Mouse (Mus musculus) erythroblast, embryonic 14.5 days (primary cell): ENCODE data around the gene Ptpn13. TPM values are rescaled to one million over a fixed set of nuclear protein-coding genes. Genes with fewer than 3 reads are reported as not detected.

Source experiments
- H3K27me3 ChIP-seq: 2 replicates; pipeline ENCODE4 v1.6.1; 2012; ENCODE audit warnings: inconsistent platforms; ENCODE audit not compliant: control insufficient read depth
- H3K36me3 ChIP-seq: 2 replicates; pipeline ENCODE4 v1.6.1; 2012; ENCODE audit warnings: mild to moderate bottlenecking, inconsistent platforms; ENCODE audit not compliant: control insufficient read depth
- H3K4me1 ChIP-seq: 2 replicates; pipeline ENCODE4 v1.6.1; 2012; ENCODE audit warnings: inconsistent platforms; ENCODE audit not compliant: control insufficient read depth
- H3K4me3 ChIP-seq: replicated peaks from 2 replicates; pipeline ENCODE3; 2012; ENCODE audit warnings: moderate library complexity, mild to moderate bottlenecking, inconsistent platforms
- H3K9me3 ChIP-seq: 2 replicates; pipeline ENCODE4 v1.6.1; 2012; ENCODE audit warnings: low read length, inconsistent platforms, mixed read lengths; ENCODE audit not compliant: control insufficient read depth
- GATA1 ChIP-seq: IDR thresholded peaks from 2 replicates; pipeline ENCODE4 v1.6.1; 2012; ENCODE audit warnings: low read length, inconsistent platforms, mixed read lengths
- TAL1 ChIP-seq: IDR thresholded peaks from 3 replicates; pipeline ENCODE4 v1.6.1; 2012; ENCODE audit warnings: low read length, inconsistent platforms, mixed read lengths
- polyA plus RNA-seq: library from polyadenylated mRNA; stranded (reverse); fragments of >175 nt; gene quantifications from 2 replicates; pipeline ENCODE4 v1.2.3, GENCODE M21; 2012

The Ptpn13 gene
- polyA plus RNA-seq, 1 experiment: 0.01 TPM

DNA sequence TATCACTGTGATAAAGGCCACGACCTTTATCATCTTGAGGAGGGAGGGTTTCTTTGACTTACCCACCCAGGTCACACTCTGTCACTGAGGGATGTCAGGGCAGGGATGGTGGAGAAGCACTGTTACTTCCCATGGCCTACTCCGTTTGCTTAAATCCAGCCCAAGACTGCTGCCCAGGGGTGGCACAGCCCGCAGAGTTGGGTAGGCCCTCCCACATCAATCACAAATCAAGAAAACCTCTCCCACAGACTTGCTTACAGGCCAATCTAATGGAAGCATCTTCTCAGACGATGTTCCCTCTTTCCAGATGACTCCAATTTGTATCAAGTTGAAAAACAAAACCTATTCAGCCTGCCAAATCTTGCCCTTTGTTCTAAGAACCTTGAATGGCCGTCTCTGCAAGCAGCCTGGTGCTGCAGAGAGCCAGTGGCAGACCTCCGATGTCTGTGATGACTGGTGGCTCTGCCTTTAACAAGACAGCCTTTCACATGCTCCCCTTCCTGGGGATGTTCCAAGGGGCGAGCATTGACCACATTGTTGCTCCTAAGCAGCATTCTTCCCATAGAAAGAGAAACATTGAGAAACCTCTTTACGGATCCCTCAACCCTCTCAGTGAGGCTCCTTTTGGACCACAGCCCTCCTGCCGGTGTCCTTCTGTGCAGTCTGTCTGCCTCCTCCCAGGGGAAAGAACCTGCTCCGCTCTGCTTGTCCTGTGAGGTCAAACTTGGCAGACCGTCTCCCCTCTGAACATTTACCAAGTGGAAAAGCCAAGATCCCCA lies 178.3 kb downstream of the Ptpn13 start:
- no peaks in the 10 kb centered on the region for H3K9me3 ChIP-seq
- no peaks in the 10 kb centered on the region for H3K36me3 ChIP-seq
- H3K4me1 ChIP-seq: no peaks in the 10 kb centered on the region
- no peaks in the 10 kb centered on the region for H3K27me3 ChIP-seq
- H3K4me3 ChIP-seq: no peak overlapping the region
- TF ChIP-seq GATA1 (no peak), TAL1 (no peak)

DNA sequence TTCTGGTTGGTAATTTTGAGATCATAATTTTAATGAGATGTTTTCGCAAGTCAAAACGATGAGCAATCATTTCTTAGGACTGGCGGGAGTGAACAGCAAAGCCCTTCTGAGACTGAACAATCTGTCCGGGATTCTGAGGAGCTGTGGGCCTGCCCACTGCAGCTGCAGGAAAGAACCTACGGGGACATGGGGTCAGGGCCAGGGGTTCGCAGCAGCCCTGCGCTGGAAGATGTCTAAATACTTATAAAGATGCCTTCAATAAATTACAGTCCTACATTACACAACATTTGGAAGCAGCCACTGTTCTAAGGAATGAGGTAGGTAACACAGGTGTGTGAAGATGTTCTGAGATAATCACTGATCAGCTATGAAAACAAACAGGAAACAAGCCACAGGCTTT lies 180.7 kb downstream of the Ptpn13 start:
- H3K9me3 ChIP-seq: no peaks in the 10 kb centered on the region
- no peaks in the 10 kb centered on the region for H3K27me3 ChIP-seq
- no peaks in the 10 kb centered on the region for H3K36me3 ChIP-seq
- TF ChIP-seq GATA1 (no peak), TAL1 (no peak)
- no peak overlapping the region for H3K4me3 ChIP-seq
- H3K4me1 ChIP-seq: no peaks in the 10 kb centered on the region

DNA sequence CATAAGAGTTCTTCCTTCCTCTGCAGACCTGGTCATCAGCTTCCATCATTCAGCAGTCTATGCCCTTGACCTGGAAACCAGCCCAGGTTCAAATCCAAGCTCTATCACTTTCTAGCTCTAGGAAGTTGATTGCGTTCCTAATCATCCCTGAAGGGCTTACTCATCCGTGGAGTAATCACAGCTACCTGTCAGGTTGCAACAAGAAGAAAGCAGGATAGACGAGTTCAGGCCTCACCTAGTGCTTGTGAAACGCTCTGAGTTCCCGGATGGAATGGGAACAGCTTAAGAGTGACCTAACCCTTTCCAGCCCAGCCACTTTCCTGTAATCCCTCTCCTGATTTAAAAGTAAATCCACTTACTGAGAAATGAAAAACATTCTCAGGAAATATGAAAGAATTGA lies 185.2 kb downstream of the Ptpn13 start:
- TF ChIP-seq TAL1: no peak
- TF ChIP-seq GATA1: no peak
- H3K4me3 ChIP-seq: no peak overlapping the region
- H3K27me3 ChIP-seq: no peaks in the 10 kb centered on the region
- no peaks in the 10 kb centered on the region for H3K36me3 ChIP-seq
- H3K9me3 ChIP-seq: no peaks in the 10 kb centered on the region
- H3K4me1 ChIP-seq: no peaks in the 10 kb centered on the region

DNA sequence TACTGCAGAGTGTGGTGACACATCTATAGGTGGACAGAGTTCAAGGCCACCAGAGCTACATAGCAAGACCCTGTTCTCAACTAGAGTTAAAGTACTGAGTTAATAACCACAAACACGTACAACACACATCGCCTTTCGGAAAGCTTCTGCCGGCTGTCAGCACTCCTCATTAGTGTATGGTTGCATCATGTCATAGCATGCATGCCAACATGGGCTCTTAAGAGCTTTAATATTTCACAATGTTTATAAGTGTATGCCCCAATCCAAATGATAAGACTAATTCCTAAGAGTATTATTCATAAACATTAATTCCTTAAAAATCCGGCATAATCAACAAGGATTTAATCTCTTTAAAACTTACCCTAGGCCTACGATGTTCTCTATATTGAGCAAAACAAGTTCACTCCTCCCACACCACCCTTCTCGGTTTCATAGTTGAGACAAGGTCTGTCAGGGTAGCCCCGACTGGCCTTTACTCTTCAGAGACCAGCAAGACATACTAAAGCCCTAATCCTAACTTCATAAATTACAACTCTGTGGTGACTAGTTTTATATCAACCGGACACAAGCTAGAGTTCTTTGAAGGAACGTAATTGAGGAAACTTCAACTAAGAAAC lies 186.0 kb downstream of the Ptpn13 start:
- Histone ChIP-seq H3K4me1 (no peaks in the 10 kb centered on the region), H3K27me3 (no peaks in the 10 kb centered on the region), H3K4me3 (no peak overlapping the region), H3K9me3 (no peaks in the 10 kb centered on the region), H3K36me3 (no peaks in the 10 kb centered on the region)
- TF ChIP-seq TAL1: no peak
- TF ChIP-seq GATA1: no peak

DNA sequence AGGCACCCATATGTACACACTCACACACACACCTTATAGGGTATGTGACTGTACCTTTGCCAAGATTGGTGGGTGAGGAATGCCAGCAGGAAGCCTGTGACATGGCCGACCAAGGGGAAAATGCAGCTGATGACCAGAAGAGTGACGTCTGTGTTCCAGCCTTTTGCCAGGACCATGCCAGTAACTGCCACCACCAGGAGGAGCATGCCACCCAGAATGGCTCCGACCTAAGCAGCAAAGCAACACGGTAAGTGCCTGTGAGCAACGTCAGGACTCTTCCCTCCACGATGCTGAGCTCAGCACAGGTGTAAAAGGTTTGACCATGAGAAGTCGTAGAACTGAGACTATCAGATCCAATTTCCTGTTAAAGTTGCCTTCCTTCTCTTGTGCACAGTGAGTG lies 187.3 kb downstream of the Ptpn13 start:
- Histone ChIP-seq H3K4me1 (no peaks in the 10 kb centered on the region), H3K9me3 (no peaks in the 10 kb centered on the region), H3K4me3 (no peak overlapping the region), H3K36me3 (no peaks in the 10 kb centered on the region), H3K27me3 (no peaks in the 10 kb centered on the region)
- TF ChIP-seq TAL1 (no peak), GATA1 (no peak)

DNA sequence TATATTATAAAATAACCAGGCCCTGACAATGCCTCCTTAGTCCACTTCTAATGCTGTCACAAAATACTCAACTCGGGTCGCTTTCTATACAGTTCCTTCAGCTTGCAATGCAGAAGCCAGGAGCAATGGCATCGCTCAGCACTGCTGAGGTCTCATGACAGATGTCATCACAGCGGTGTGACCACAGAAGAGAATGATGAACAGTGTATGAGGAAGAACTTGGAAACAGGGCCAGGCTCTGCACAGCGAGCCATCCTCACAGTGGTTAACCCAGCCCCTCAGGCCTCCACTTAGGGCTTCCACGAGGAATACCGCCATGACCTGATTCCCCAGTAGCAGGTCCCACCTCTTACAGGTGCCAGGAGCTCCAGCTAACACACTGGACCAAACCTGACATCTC lies 189.4 kb downstream of the Ptpn13 start:
- Histone ChIP-seq H3K36me3 (no peaks in the 10 kb centered on the region), H3K27me3 (no peaks in the 10 kb centered on the region), H3K4me1 (no peaks in the 10 kb centered on the region), H3K4me3 (no peak overlapping the region), H3K9me3 (no peaks in the 10 kb centered on the region)
- TF ChIP-seq TAL1 (no peak), GATA1 (no peak)

- H3K4me3 ChIP-seq: no peak overlapping the region
- H3K36me3 ChIP-seq: no peaks in the 10 kb centered on the region
- no peaks in the 10 kb centered on the region for H3K27me3 ChIP-seq
- no peak for TF ChIP-seq TAL1
- TF ChIP-seq GATA1: no peak
- H3K4me1 ChIP-seq: no peaks in the 10 kb centered on the region
- H3K9me3 ChIP-seq: no peaks in the 10 kb centered on the region
These were observed 192.2 kb downstream of the Ptpn13 start for GRCm38 (mm10) chr5:103617191-103617590.

- Histone ChIP-seq H3K4me3 (no peak overlapping the region), H3K27me3 (no peaks in the 10 kb centered on the region), H3K36me3 (no peaks in the 10 kb centered on the region), H3K4me1 (no peaks in the 10 kb centered on the region), H3K9me3 (no peaks in the 10 kb centered on the region)
- no peak for TF ChIP-seq GATA1
- no peak for TF ChIP-seq TAL1
These were observed 195.4 kb downstream of the Ptpn13 start for GRCm38 (mm10) chr5:103620301-103620973.

GRCm38 (mm10) chr5:103622321-103622720 lies 197.3 kb downstream of the Ptpn13 start:
- H3K27me3 ChIP-seq: no peaks in the 10 kb centered on the region
- no peak for TF ChIP-seq TAL1
- no peak for TF ChIP-seq GATA1
- H3K9me3 ChIP-seq: no peaks in the 10 kb centered on the region
- H3K36me3 ChIP-seq: no peaks in the 10 kb centered on the region
- H3K4me3 ChIP-seq: no peak overlapping the region
- H3K4me1 ChIP-seq: no peaks in the 10 kb centered on the region
